In the genomic region with DNA sequence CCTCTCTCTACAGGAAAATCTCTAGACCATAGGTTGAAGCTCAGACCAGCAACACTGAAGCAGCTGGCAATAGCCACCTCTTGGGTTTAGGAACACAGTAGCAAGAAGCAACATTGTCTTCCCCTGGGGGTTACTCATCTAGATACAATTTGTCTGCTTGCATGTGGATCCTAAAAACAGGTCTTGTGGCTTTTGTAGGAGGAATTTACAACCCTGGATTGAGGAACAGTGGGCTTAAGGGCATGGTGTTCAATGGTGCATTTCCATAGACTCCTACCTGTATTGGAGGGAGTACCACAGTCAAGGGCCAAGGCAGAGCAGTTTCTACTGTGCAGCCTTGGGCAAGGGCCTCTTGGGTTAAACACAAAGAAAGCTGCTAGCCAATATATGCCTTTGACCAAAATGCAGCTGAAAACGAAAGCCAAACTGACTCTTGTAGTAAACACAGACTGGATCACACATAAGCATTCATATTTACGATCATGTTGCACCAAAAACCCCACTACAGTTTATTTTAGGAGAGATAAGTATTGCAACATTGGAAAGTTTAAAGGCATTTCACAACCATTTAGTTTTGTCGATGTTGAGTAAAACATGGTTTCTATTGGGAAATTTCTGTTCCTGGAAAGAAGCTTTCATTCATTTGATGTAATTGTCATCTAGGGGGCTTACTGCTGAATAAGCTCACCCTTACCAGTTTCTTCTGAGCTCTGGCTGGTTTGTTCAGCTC, we compare ENCODE assay signal across 38 mouse cellular contexts. TPM values are rescaled to one million over a fixed set of nuclear protein-coding genes. Genes with fewer than 3 reads are reported as not detected.
A peak's percentile ranks its signal among the peaks of the same experiment; 100 is the strongest.
DNase-seq lines count a peak whose midpoint lies in the region; ATAC-seq and TF ChIP-seq lines count a peak whose summit lies in the region.
"Had no signal": no experiment of that assay in that cellular context is flagged by ENCODE, and none has a peak within 500 bp of the region (broad histone marks: within the 10 kb centered on the region; RNA-seq: fewer than 3 reads in every experiment).

No protein-coding gene starts in this region.

- H3K4me3 ChIP-seq in lung, embryonic 16.5 days (ENCODE audit: low read length), result no peak overlapping the region
- no peak overlapping the region; the same call in 1 of the 2 replicates for H3K4me3 ChIP-seq in bone marrow macrophage, adult 2 months (ENCODE audit: insufficient read depth, low read length)
- H3K4me3 ChIP-seq in hindbrain, embryonic 14.5 days (replicated peaks; ENCODE audit: low read length), result no peak overlapping the region
- H3K4me3 ChIP-seq: forebrain, embryonic 10.5 days; gastrocnemius, adult 2 months; heart, embryonic 13.5 days; hindbrain, embryonic 15.5 days; kidney, embryonic 15.5 days; limb, embryonic 10.5 days; limb, embryonic 15.5 days; megakaryocyte, embryonic 14.5 days; midbrain, embryonic 13.5 days had no signal

- H3K4me2 ChIP-seq in lung, embryonic 16.5 days (ENCODE audit: low read depth, low read length), result no peak overlapping the region
- no peak overlapping the region for H3K4me2 ChIP-seq in hindbrain, embryonic 14.5 days (replicated peaks)
- H3K4me2 ChIP-seq: heart, embryonic 13.5 days; hindbrain, embryonic 15.5 days; kidney, embryonic 15.5 days; limb, embryonic 15.5 days; midbrain, embryonic 13.5 days had no signal

- peak; percentile 8 for DNase-seq in adrenal gland, adult 2 months
- no peak for DNase-seq in adrenal gland, adult 8-10 months
- no peak for DNase-seq in lung, postnatal 36 days
- no peak for DNase-seq in hindbrain, embryonic 14.5 days (ENCODE audit: low spot score)
- no peak for DNase-seq in layer of hippocampus, adult 9-11 months
- DNase-seq: adrenal gland, postnatal 25 days; cerebellum, adult 2 months; cerebellum, postnatal 14 days; gastrocnemius, adult 2 months; gastrocnemius, postnatal 36 days; heart, postnatal 10 days; kidney, adult 18-20 months; layer of hippocampus, postnatal 36 days; liver, postnatal 0 days; retina, postnatal 1 day; right cerebral cortex, postnatal 14 days; thymus, postnatal 14 days had no signal

- ATAC-seq in lung, embryonic 16.5 days (ENCODE audit: low read depth), result peak; percentile 67
- ATAC-seq in granulocyte monocyte progenitor cell, adult 5-6 weeks (replicated peaks; ENCODE audit: poor library complexity, severe bottlenecking), result peak; percentile 62
- ATAC-seq in hindbrain, embryonic 14.5 days (ENCODE audit: low FRiP score), result no peak
- ATAC-seq: forebrain, embryonic 16.5 days; inflammation-experienced regulatory T-cells, adult 6 months; liver, postnatal 0 days; midbrain, embryonic 13.5 days had no signal

- peaks cover 4% of the 10 kb centered on the region; the same call in 1 of the 2 replicates for H3K4me1 ChIP-seq in lung, embryonic 16.5 days (replicated peaks; ENCODE audit: control insufficient read depth, insufficient read depth, low read length)
- peaks cover 36% of the 10 kb centered on the region for H3K4me1 ChIP-seq in bone marrow macrophage, adult 2 months (ENCODE audit: control insufficient read depth, insufficient read depth, low read length)
- H3K4me1 ChIP-seq in hindbrain, embryonic 14.5 days (replicated peaks; ENCODE audit: control insufficient read depth, insufficient read depth, low read length), result no peaks in the 10 kb centered on the region
- H3K4me1 ChIP-seq: limb, embryonic 10.5 days; megakaryocyte, embryonic 14.5 days had no signal

- no peaks in the 10 kb centered on the region for H3K36me3 ChIP-seq in lung, embryonic 16.5 days (ENCODE audit: control insufficient read depth, insufficient read depth, low read length)
- no peaks in the 10 kb centered on the region for H3K36me3 ChIP-seq in hindbrain, embryonic 14.5 days (replicated peaks; ENCODE audit: control insufficient read depth, insufficient read depth)
- H3K36me3 ChIP-seq: forebrain, embryonic 10.5 days; G1E; heart, embryonic 13.5 days; hindbrain, embryonic 15.5 days; kidney, embryonic 15.5 days; limb, embryonic 10.5 days; limb, embryonic 15.5 days; midbrain, embryonic 13.5 days had no signal

- peak overlapping the region; percentile 83 for H3K27ac ChIP-seq in lung, embryonic 16.5 days (ENCODE audit: low read length)
- H3K27ac ChIP-seq in bone marrow macrophage, adult 2 months (ENCODE audit: insufficient read depth, low read depth, low read length), result peak overlapping the region; percentile 44
- no peak overlapping the region for H3K27ac ChIP-seq in hindbrain, embryonic 14.5 days
- H3K27ac ChIP-seq: forebrain, embryonic 10.5 days; gastrocnemius, adult 2 months; heart, embryonic 13.5 days; hindbrain, embryonic 15.5 days; kidney, embryonic 15.5 days; limb, embryonic 10.5 days; limb, embryonic 15.5 days; midbrain, embryonic 13.5 days had no signal

- TF ChIP-seq CTCF in bone marrow macrophage, adult 2 months (IDR thresholded peaks at IDR 0.05; ENCODE audit: low read depth, low read length), result no peak

- H3K9ac ChIP-seq in lung, embryonic 16.5 days (ENCODE audit: low read length), result no peak overlapping the region
- H3K9ac ChIP-seq in hindbrain, embryonic 14.5 days, result no peak overlapping the region
- H3K9ac ChIP-seq: heart, embryonic 13.5 days; hindbrain, embryonic 15.5 days; kidney, embryonic 15.5 days; limb, embryonic 15.5 days; liver, postnatal 0 days; midbrain, embryonic 13.5 days had no signal

- H3K27me3 ChIP-seq in lung, embryonic 16.5 days (ENCODE audit: control insufficient read depth, insufficient read depth, low read depth, low read length), result no peaks in the 10 kb centered on the region
- H3K27me3 ChIP-seq in hindbrain, embryonic 14.5 days (ENCODE audit: control insufficient read depth, insufficient read depth, low read length), result no peaks in the 10 kb centered on the region
- H3K27me3 ChIP-seq: heart, embryonic 13.5 days; hindbrain, embryonic 15.5 days; limb, embryonic 15.5 days; midbrain, embryonic 13.5 days had no signal

- TF ChIP-seq POLR2A in bone marrow macrophage, adult 2 months (IDR thresholded peaks at IDR 0.05; ENCODE audit: borderline replicate concordance, low read depth, low read length), result no peak

- peaks cover 5% of the 10 kb centered on the region for H3K9me3 ChIP-seq in lung, embryonic 16.5 days (ENCODE audit: control insufficient read depth, low read length)
- H3K9me3 ChIP-seq in hindbrain, embryonic 14.5 days (ENCODE audit: control insufficient read depth, low read length), result peaks cover 10% of the 10 kb centered on the region; the same call in 1 of the 2 replicates
- H3K9me3 ChIP-seq: hindbrain, embryonic 15.5 days; limb, embryonic 10.5 days; limb, embryonic 15.5 days; midbrain, embryonic 13.5 days had no signal

- 68% methylated on average over 3 of the region's 3 CpGs for WGBS in lung, embryonic 16.5 days
- 95% methylated on average over 3 of the region's 3 CpGs for WGBS in hindbrain, embryonic 14.5 days

RNA-seq across cellular contexts. Expression of gene Cpvl, which starts 17.9 kb away (rescaled TPM):
- total RNA-seq in adrenal gland, adult 2 months (2021), result not detected
- polyA plus RNA-seq in adrenal gland, adult 2 months (2012; rRNA removed), result not detected in 2 replicates
- total RNA-seq in adrenal gland, adult 8-10 months (2022), result not detected
- polyA plus RNA-seq in lung, embryonic 16.5 days (2015; fragmentation: Nextera tagmentation; extraction: Ambion mirVana), result 0.10 TPM in 1 of 2 replicates, not detected in the other
- not detected in 2 replicates for polyA plus RNA-seq in bone marrow macrophage, adult 2 months (2012; ENCODE audit: insufficient read depth, insufficient read length, missing spikeins)
- total RNA-seq in granulocyte monocyte progenitor cell, adult 5-6 weeks (2014; fragmentation: Nextera tagmentation), result not detected in 2 replicates
- not detected in 2 replicates for total RNA-seq in granulocyte monocyte progenitor cell, adult 5-6 weeks (2017)
- not detected in 2 replicates for polyA plus RNA-seq in hindbrain, embryonic 14.5 days (2014; fragmentation: Nextera tagmentation; extraction: Ambion mirVana)
- total RNA-seq: adrenal gland, postnatal 25 days; G1E; gastrocnemius, adult 2 months; gastrocnemius, postnatal 36 days; heart, adult 8-10 months; heart, postnatal 10 days; hematopoietic stem cell, adult 5-6 weeks; layer of hippocampus, adult 8-10 months; layer of hippocampus, postnatal 36 days; monocyte, adult 5-6 weeks had no signal
- polyA plus RNA-seq: brain, embryonic 14.5 days; forebrain, embryonic 10.5 days; forebrain, embryonic 16.5 days; G1E; heart, embryonic 13.5 days; hindbrain, embryonic 15.5 days; inflammation-experienced regulatory T-cells, adult 6 months; liver, postnatal 0 days; midbrain, embryonic 13.5 days; neural tube, embryonic 14.5 days; stomach, embryonic 14.5 days had no signal

RNA-seq across cellular contexts. Expression of gene Chn2, which starts 43.0 kb away (rescaled TPM):
- 10 to 100 TPM in 1 of 2 experiments, 1 to 10 TPM in 1; 9.2 to 13.7 TPM for total RNA-seq in adrenal gland, adult 2 months (2021)
- polyA plus RNA-seq in adrenal gland, adult 2 months (2012; rRNA removed), result 11.5 and 29.3 TPM in 2 replicates
- 10 to 100 TPM in 2 of 4 experiments, 1 to 10 TPM in 2; 7.1 to 24.4 (median 16.6) TPM for total RNA-seq in adrenal gland, adult 8-10 months (2022)
- polyA plus RNA-seq in lung, embryonic 16.5 days (2015; fragmentation: Nextera tagmentation; extraction: Ambion mirVana), result 9.4 and 11.1 TPM in 2 replicates
- 8.0 and 9.5 TPM in 2 replicates for polyA plus RNA-seq in bone marrow macrophage, adult 2 months (2012; ENCODE audit: insufficient read depth, insufficient read length, missing spikeins)
- total RNA-seq in granulocyte monocyte progenitor cell, adult 5-6 weeks (2014; fragmentation: Nextera tagmentation), result 13.6 and 15.2 TPM in 2 replicates
- total RNA-seq in granulocyte monocyte progenitor cell, adult 5-6 weeks (2017), result 8.3 and 11.2 TPM in 2 replicates
- polyA plus RNA-seq in hindbrain, embryonic 14.5 days (2014; fragmentation: Nextera tagmentation; extraction: Ambion mirVana), result 28.3 and 43.9 TPM in 2 replicates
- polyA plus RNA-seq: G1E had no signal
